Comparison of ENCODE assay signal across 22 mouse cellular contexts in genomic region chr1:59037723-59038122, GRCm38 (mm10). TPM values are rescaled to one million over a fixed set of nuclear protein-coding genes. Genes with fewer than 3 reads are reported as not detected.
"Had no signal": no experiment of that assay in that cellular context is flagged by ENCODE, and none has a peak within 500 bp of the region (broad histone marks: within the 10 kb centered on the region; RNA-seq: fewer than 3 reads in every experiment).

No protein-coding gene starts in this region.

- H3K27ac ChIP-seq: kidney, embryonic 15.5 days; limb, embryonic 12.5 days; liver, embryonic 15.5 days; midbrain, embryonic 15.5 days; stomach, postnatal 0 days had no signal

- H3K9ac ChIP-seq: kidney, embryonic 15.5 days; limb, embryonic 12.5 days; liver, embryonic 15.5 days; midbrain, embryonic 15.5 days had no signal

- H3K36me3 ChIP-seq: kidney, embryonic 15.5 days; limb, embryonic 12.5 days; liver, embryonic 15.5 days; midbrain, embryonic 15.5 days had no signal

- ATAC-seq: intestine, embryonic 16.5 days; lung, postnatal 0 days; midbrain, embryonic 15.5 days had no signal

- H3K27me3 ChIP-seq: kidney, embryonic 15.5 days; limb, embryonic 12.5 days; liver, embryonic 15.5 days; midbrain, embryonic 15.5 days had no signal

- H3K9me3 ChIP-seq: kidney, embryonic 15.5 days; liver, embryonic 15.5 days; midbrain, embryonic 15.5 days had no signal

- H3K4me2 ChIP-seq: kidney, embryonic 15.5 days; limb, embryonic 12.5 days; liver, embryonic 15.5 days; midbrain, embryonic 11.5 days; midbrain, embryonic 15.5 days had no signal

- DNase-seq: kidney, adult 2 months; kidney, postnatal 14 days; lung, adult 2 months; lung, postnatal 36 days; right cerebral cortex, postnatal 25 days; thymus, postnatal 4 days had no signal

- H3K4me1 ChIP-seq: kidney, embryonic 15.5 days; limb, embryonic 12.5 days; liver, embryonic 15.5 days; midbrain, embryonic 15.5 days had no signal

- H3K4me3 ChIP-seq: kidney, embryonic 15.5 days; limb, embryonic 12.5 days; liver, embryonic 15.5 days; midbrain, embryonic 15.5 days had no signal

RNA-seq across cellular contexts. Expression of gene C2cd6, which starts 57.0 kb away (rescaled TPM):
- total RNA-seq: layer of hippocampus, adult 8-10 months; layer of hippocampus, postnatal 14 days; left cerebral cortex, adult 18-20 months; left cerebral cortex, postnatal 25 days; megakaryocyte, adult 5-6 weeks had no signal
- polyA plus RNA-seq: intestine, embryonic 16.5 days; kidney, embryonic 15.5 days; large intestine, adult 2 months; limb, embryonic 12.5 days; liver, adult 2 months; liver, embryonic 15.5 days; lung, adult 2 months; lung, postnatal 0 days; midbrain, embryonic 11.5 days; midbrain, embryonic 15.5 days; neural tube, embryonic 11.5 days; stomach, postnatal 0 days had no signal
